Comparison of ENCODE assay signal across 9 mouse cellular contexts in the genomic region with DNA sequence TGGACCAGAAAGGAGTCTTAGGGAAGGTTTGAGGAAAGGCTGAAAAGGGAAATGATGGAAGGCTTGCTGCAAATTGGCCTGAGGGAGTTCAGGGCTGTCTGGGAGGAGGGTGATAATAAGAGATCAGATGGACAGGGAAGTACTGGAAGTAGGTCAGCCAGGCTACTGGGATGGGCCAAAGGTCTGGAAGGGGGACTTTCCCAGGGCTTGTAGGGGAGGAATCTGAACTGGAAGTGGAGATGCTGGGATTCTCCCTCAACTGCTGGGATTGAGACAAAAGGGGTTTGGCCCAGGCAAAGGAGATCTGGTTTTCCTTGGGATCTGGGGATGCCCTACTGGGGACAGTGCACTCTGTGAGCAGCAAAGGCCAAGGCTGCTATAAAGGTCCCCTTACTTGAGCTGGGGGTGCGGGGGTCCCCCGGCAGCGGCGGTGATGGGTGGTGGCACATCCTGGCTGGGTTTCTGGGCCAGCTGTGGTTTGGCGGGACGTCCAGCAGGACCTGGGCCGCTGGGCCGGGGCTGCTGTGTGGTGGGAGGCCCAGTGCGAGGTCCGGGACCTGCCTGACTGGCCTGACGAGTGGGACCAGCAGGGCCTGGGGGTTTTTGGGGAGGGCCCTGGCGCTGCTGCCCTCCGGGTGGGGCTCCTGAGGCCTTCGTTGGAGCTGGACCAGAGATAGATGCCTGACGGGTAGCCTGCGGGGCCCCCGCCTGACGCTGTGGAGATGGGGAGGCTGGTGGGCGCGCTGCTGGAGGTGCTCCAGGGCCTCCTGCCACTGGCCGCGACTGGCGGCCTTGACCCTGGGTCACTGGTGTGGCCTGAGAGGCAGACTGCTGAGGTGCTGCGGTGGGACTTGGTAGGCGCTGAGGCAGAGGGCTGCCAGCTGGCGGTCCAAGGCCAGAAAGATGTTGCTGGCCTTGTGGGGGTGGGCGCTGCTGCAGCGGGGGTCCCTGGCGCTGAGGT. TPM values are rescaled to one million over a fixed set of nuclear protein-coding genes. Genes with fewer than 3 reads are reported as not detected.
DNase-seq lines count a peak whose midpoint lies in the region; ATAC-seq and TF ChIP-seq lines count a peak whose summit lies in the region.
"Had no signal": no experiment of that assay in that cellular context is flagged by ENCODE, and none has a peak within 500 bp of the region (broad histone marks: within the 10 kb centered on the region; RNA-seq: fewer than 3 reads in every experiment).

No protein-coding gene starts in this region.

- H3K4me3 ChIP-seq in lung, embryonic 15.5 days: no peak overlapping the region
- H3K4me3 ChIP-seq in heart, postnatal 0 days (ENCODE audit: low read depth, low read length): no peak overlapping the region

- peaks cover 9% of the 10 kb centered on the region; the same call in 1 of the 2 replicates for H3K4me1 ChIP-seq in lung, embryonic 15.5 days
- H3K4me1 ChIP-seq in heart, postnatal 0 days (ENCODE audit: control insufficient read depth, insufficient read depth): 0 out of 2 replicates have a peak, but pooled peaks cover 5% of the 10 kb centered on the region

- WGBS in lung, embryonic 15.5 days: 27% methylated on average over 29 of the region's 29 CpGs
- 38% methylated on average over 22 of the region's 29 CpGs for WGBS in heart, postnatal 0 days

- H3K27me3 ChIP-seq in lung, embryonic 15.5 days: no peaks in the 10 kb centered on the region
- no peaks in the 10 kb centered on the region for H3K27me3 ChIP-seq in heart, postnatal 0 days (ENCODE audit: control insufficient read depth, insufficient read depth, low read length)

- no peak overlapping the region for H3K27ac ChIP-seq in lung, embryonic 15.5 days
- H3K27ac ChIP-seq in heart, postnatal 0 days (ENCODE audit: low read depth): no peak overlapping the region

- ATAC-seq in lung, embryonic 15.5 days (ENCODE audit: borderline replicate concordance, extremely low read depth, low FRiP score, low TSS enrichment): peak; percentile 58
- ATAC-seq in heart, postnatal 0 days (ENCODE audit: insufficient read depth, low read depth): peak; percentile 40; the same call in 1 of the 2 replicates

- 0 out of 2 replicates have a peak, but pooled peaks cover 3% of the 10 kb centered on the region for H3K36me3 ChIP-seq in lung, embryonic 15.5 days
- H3K36me3 ChIP-seq in heart, postnatal 0 days (replicated peaks; ENCODE audit: control insufficient read depth, insufficient read depth, low read length): peaks cover 5% of the 10 kb centered on the region; the same call in 1 of the 2 replicates

- no peak for TF ChIP-seq CTCF in heart, postnatal 0 days (IDR thresholded peaks at IDR 0.05; ENCODE audit: low read depth)

- peak overlapping the region; percentile 29 for H3K4me2 ChIP-seq in lung, embryonic 15.5 days
- peak overlapping the region; percentile 6; the same call in 1 of the 2 replicates for H3K4me2 ChIP-seq in heart, postnatal 0 days (ENCODE audit: low read depth, low read length)

- no peaks in the 10 kb centered on the region for H3K9me3 ChIP-seq in lung, embryonic 15.5 days
- H3K9me3 ChIP-seq in heart, postnatal 0 days (replicated peaks; ENCODE audit: control insufficient read depth, low read length): no peaks in the 10 kb centered on the region

- no peak for TF ChIP-seq EP300 in heart, postnatal 0 days (IDR thresholded peaks at IDR 0.05; ENCODE audit: low read depth)

- H3K9ac ChIP-seq in lung, embryonic 15.5 days: no peak overlapping the region
- no peak overlapping the region for H3K9ac ChIP-seq in heart, postnatal 0 days (replicated peaks; ENCODE audit: low read depth, low read length)

- peak; percentile 41 for DNase-seq in adrenal gland, adult 2 months
- no peak for DNase-seq in adrenal gland, adult 8-10 months
- DNase-seq in lung, postnatal 36 days: no peak
- DNase-seq in heart, postnatal 0 days (ENCODE audit: low spot score): no peak
- peak; percentile 16 for DNase-seq in retina, embryonic 14.5 days (ENCODE audit: low spot score)
- DNase-seq in urinary bladder, postnatal 14 days (ENCODE audit: low spot score): no peak
- DNase-seq in ovary, postnatal 14 days (ENCODE audit: low spot score): no peak

RNA-seq across cellular contexts. Expression of a gene that starts 7.6 kb away (rescaled TPM):
- 10 to 100 TPM; 20.7 to 45.5 TPM for total RNA-seq in adrenal gland, adult 2 months (2021)
- 34.9 and 39.0 TPM in 2 replicates for polyA plus RNA-seq in adrenal gland, adult 2 months (2012; rRNA removed)
- 10 to 100 TPM; 24.7 to 50.1 (median 29.6) TPM for total RNA-seq in adrenal gland, adult 8-10 months (2022)
- polyA plus RNA-seq in lung, embryonic 15.5 days (2015; fragmentation: Nextera tagmentation; extraction: Ambion mirVana): 26.4 and 27.0 TPM in 2 replicates
- total RNA-seq in heart, postnatal 0 days (2014; rRNA removed; ENCODE audit: low replicate concordance): 25.3 and 36.8 TPM in 2 replicates
- polyA plus RNA-seq in heart, postnatal 0 days (2015; fragmentation: Nextera tagmentation; extraction: Ambion mirVana): 29.9 and 30.8 TPM in 2 replicates
- total RNA-seq: liver, adult 2 months had no signal

RNA-seq across cellular contexts. Expression of a gene that starts 58.4 kb away (rescaled TPM):
- 10 to 100 TPM in 1 of 2 experiments, 1 to 10 TPM in 1; 8.1 to 12.4 TPM for total RNA-seq in adrenal gland, adult 2 months (2021)
- 11.4 and 12.2 TPM in 2 replicates for polyA plus RNA-seq in adrenal gland, adult 2 months (2012; rRNA removed)
- 10 to 100 TPM in 3 of 4 experiments, 1 to 10 TPM in 1; 8.9 to 14.0 (median 11.8) TPM for total RNA-seq in adrenal gland, adult 8-10 months (2022)
- polyA plus RNA-seq in lung, embryonic 15.5 days (2015; fragmentation: Nextera tagmentation; extraction: Ambion mirVana): 0.21 and 0.39 TPM in 2 replicates
- 0.50 TPM in 1 of 2 replicates, not detected in the other for total RNA-seq in heart, postnatal 0 days (2014; rRNA removed; ENCODE audit: low replicate concordance)
- polyA plus RNA-seq in heart, postnatal 0 days (2015; fragmentation: Nextera tagmentation; extraction: Ambion mirVana): 0.16 TPM in 1 of 2 replicates, not detected in the other
- total RNA-seq: liver, adult 2 months had no signal

Comparison
In these comparisons a context has a peak if more than half of its experiments do, and no peak if none do; other contexts are left out.
1. DNase-seq: peak in adrenal gland, adult 2 months (single experiment) and retina, embryonic 14.5 days (single experiment); none in adrenal gland, adult 8-10 months (single experiment), lung, postnatal 36 days (single experiment), heart, postnatal 0 days (single experiment), urinary bladder, postnatal 14 days (single experiment) and ovary, postnatal 14 days (single experiment).